Mouse (Mus musculus): Measurements from ENCODE around the gene Ints12.

Ints12 gene

GRCm38 (mm10) chr3:133091664-133092273, at the start of gene Ints12, which contains the start of gene Gstcd:
TSS of gene Ints12 (plus strand) at chr3:133091840.
TSS of gene Gstcd (minus strand) at chr3:133092033.
- WGBS: under 1% methylated on average over 53 of the region's 53 CpGs

- WGBS: 78% methylated on average over 2 of the region's 2 CpGs
Observed at GRCm38 (mm10) chr3:133052068-133052467, 39.6 kb upstream of the Ints12 start.

DNA sequence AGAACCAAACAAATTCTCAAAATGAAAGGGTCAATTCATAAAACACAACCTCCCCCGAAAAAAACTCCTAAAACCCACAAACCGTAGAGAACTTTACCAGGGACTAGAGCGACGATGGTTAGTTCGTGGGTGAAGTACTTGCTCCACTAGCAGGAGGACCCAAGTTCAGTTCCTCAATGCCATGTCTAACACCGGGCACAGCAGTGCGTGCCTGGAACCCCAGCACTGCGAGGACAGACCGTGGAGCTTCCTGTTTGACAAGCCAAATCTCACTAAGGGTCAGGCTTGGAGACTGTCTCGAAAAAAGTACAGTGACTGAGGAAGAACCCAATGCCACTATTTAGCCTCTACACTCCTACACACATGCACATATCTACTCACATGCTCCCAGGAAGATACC, 16.1 kb upstream of the Ints12 start:
- 86% methylated on average over 10 of the region's 10 CpGs for WGBS

- 92% methylated on average over 5 of the region's 5 CpGs for WGBS
Observed at GRCm38 (mm10) chr3:133082736-133083135, 8.9 kb upstream of the Ints12 start.

DNA sequence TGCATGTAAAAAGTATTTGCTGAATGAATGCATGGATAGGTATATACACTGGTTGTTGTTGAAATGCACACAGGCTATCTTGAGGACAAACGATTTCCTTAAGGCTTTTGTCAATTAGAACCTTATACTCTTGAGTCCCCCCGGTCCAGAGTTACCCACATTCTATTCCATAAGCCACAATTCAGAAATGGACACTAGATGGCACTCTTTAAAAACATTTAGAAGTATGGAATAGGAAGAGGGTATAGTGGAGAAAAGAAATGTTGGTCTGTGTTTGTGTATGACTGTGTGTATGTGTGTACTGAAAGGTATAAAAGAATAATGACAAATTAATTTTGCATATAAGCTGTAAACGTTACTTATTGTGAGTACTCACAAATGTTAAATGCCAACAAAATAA, 5.8 kb upstream of the Ints12 start:
- 49% methylated on average over 3 of the region's 3 CpGs for WGBS

- 8% methylated on average over 11 of the region's 11 CpGs for WGBS
Observed at GRCm38 (mm10) chr3:133090247-133091120, 1.2 kb upstream of the Ints12 start.

GRCm38 (mm10) chr3:133091121-133091663, 448 bp upstream of the Ints12 start:
- under 1% methylated on average over 44 of the region's 44 CpGs for WGBS

GRCm38 (mm10) chr3:133092274-133092853, 724 bp downstream of the Ints12 start:
- 0% methylated on average over 7 of the region's 7 CpGs for WGBS

DNA sequence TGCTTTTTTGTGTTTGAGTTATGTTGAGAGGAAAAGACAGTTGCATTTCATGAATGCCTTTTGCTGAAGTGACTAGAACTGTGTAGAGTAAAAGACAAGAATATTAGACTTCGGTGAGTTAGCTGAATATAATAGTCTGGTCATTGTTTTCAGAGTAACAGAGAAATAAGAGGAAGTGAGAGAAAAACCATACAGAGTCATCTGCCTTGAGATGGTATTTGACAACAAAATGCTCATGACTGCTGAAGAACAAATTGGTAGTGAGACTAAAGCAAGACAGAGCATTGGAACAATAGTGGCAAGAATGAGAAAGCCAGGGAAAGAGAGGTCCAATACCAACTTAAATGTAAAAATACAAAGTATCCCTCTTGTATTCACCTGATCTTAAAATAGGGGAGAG, 1.3 kb downstream of the Ints12 start:
- 65% methylated on average over 1 of the region's 1 CpGs for WGBS

GRCm38 (mm10) chr3:133094305-133094704, 2.7 kb downstream of the Ints12 start:
- 70% methylated on average over 1 of the region's 1 CpGs for WGBS

DNA sequence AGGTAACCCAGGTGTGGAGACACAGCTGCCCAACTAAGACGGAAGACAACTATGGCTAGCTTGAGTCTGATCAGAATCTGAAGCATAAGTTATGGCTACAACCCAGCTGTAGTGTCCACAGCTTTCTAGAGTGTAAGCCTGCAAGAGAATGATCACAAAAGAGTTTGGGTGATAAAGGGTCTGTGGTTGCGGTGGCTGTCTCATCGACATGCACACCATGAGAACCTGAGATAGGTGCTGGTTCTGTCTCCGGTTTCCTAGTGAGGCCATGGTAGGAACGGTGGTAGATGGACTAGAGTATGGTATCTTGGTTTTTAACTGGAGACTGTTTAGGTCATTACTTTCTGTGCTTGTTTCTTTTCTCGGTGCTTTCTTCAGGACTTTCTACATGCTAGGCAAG, 6.3 kb downstream of the Ints12 start:
- 98% methylated on average over 6 of the region's 6 CpGs for WGBS

DNA sequence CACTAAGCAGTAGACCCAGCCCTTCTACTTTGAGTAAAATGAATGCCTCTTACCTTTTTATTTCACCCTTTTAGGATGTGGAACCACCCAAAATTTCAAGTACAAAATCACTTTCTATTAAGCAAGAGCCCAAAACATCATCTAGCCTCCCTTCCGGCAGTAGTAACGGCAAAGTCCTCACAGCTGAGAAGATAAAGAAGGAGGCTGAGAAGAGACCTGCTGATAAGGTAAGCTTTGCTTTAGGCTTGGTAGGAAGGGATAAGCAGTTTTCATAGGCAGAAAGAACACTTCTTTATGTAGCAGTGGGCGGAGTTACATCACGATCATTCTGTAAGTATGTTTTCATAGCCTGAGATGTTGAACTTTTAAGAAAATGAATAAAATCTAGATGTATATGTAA, 6.7 kb downstream of the Ints12 start:
- 96% methylated on average over 4 of the region's 4 CpGs for WGBS

GRCm38 (mm10) chr3:133098909-133099308, 7.3 kb downstream of the Ints12 start:
- WGBS: 89% methylated on average over 2 of the region's 2 CpGs

GRCm38 (mm10) chr3:133103768-133104167, 12.1 kb downstream of the Ints12 start:
- WGBS: 63% methylated on average over 3 of the region's 3 CpGs

- 89% methylated on average over 3 of the region's 3 CpGs for WGBS
Observed at GRCm38 (mm10) chr3:133104436-133104835, 12.8 kb downstream of the Ints12 start.

GRCm38 (mm10) chr3:133108731-133109130, 17.1 kb downstream of the Ints12 start:
- WGBS: 79% methylated on average over 4 of the region's 4 CpGs

DNA sequence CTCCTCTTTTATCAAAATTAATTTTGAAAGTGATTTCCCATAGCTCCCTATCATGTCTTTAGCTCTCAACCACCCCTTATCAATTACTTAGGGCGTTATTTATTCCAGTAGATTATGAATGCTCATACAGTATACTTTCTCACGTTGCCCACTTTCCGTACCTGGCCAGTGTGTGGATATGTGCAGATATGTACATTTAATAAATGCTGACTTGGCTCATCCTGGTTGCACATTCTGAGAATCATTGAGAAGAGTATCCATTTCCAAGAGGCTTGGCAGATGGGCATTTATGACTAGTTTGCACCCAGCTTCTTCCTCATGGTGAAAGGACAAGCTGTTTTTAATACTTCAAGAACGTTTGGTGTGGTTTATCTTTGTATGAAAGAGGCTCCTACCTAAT, 18.2 kb downstream of the Ints12 start:
- 90% methylated on average over 4 of the region's 4 CpGs for WGBS

GRCm38 (mm10) chr3:133111741-133112140, 20.1 kb downstream of the Ints12 start:
- WGBS: 11% methylated on average over 2 of the region's 2 CpGs

DNA sequence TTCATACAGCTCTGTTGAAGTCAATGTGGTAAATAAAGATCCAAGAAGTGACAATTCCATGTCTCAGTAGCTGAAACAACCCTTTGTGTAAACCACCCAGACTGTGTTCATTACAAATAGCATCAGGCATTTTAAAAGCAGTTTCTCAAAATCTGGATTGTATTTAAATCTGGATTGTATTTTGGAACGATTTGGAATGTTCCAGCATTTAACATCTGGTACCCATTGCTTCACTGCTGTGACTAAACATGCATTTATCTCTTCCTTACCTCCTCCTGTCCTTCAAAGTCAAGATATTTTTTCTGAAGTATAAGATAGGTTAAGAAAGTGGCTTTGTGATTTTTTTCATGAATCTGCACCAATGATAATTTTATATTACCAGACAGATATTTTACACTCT, 21.6 kb downstream of the Ints12 start:
- 54% methylated on average over 1 of the region's 1 CpGs for WGBS

DNA sequence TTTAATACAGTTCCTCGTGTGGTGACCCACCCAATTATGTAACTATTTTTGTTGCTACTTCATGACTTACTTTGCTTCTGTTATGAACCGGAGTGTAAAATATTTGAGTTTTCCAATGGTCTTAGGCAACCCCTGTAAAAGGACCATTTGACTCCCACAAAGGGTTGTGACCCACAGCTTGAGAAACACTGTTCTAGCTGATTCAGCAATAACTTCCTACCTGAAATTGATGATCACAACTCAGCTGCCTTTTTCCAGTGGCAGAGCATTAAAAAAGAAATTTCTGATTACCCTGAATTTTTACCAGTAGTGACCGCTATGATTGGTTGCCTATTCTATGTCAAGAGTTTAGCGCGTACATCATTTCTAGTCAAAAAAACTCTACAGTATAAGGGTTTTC, 39.7 kb downstream of the Ints12 start:
- 93% methylated on average over 5 of the region's 5 CpGs for WGBS

- 34% methylated on average over 8 of the region's 8 CpGs for WGBS
Observed at GRCm38 (mm10) chr3:133132611-133133010, 41.0 kb downstream of the Ints12 start.

GRCm38 (mm10) chr3:133141877-133142276, 50.2 kb downstream of the Ints12 start:
- WGBS: 79% methylated on average over 6 of the region's 6 CpGs
